Comparison of ENCODE assay signal across 20 mouse cellular contexts in genomic region chr16:42803609-42804008, GRCm38 (mm10).
A peak's percentile ranks its signal among the peaks of the same experiment; 100 is the strongest.
DNase-seq lines count a peak whose midpoint lies in the region; ATAC-seq and TF ChIP-seq lines count a peak whose summit lies in the region.
"Had no signal": no experiment of that assay in that cellular context is flagged by ENCODE, and none has a peak within 500 bp of the region (broad histone marks: within the 10 kb centered on the region; RNA-seq: fewer than 3 reads in every experiment).

No protein-coding gene starts in this region.

- H3K36me3 ChIP-seq in kidney, postnatal 0 days (ENCODE audit: insufficient read depth, low read length), result no peaks in the 10 kb centered on the region
- no peaks in the 10 kb centered on the region for H3K36me3 ChIP-seq in liver, embryonic 11.5 days (ENCODE audit: control insufficient read depth, insufficient read depth, low read length)
- H3K36me3 ChIP-seq in lung, postnatal 0 days (ENCODE audit: insufficient read depth, low read length), result no peaks in the 10 kb centered on the region
- H3K36me3 ChIP-seq: embryonic facial prominence, embryonic 15.5 days; forebrain, embryonic 12.5 days; heart, embryonic 12.5 days; hindbrain, embryonic 10.5 days had no signal

- H3K9ac ChIP-seq in kidney, postnatal 0 days (ENCODE audit: low read depth, low read length), result no peak overlapping the region
- H3K9ac ChIP-seq in liver, embryonic 11.5 days (ENCODE audit: low read depth, low read length), result no peak overlapping the region
- H3K9ac ChIP-seq in lung, postnatal 0 days (replicated peaks; ENCODE audit: low read depth), result no peak overlapping the region
- H3K9ac ChIP-seq: embryonic facial prominence, embryonic 15.5 days; forebrain, embryonic 12.5 days; heart, embryonic 12.5 days; hindbrain, embryonic 14.5 days had no signal

- no peaks in the 10 kb centered on the region for H3K27me3 ChIP-seq in kidney, postnatal 0 days (ENCODE audit: insufficient read depth, low read length)
- no peaks in the 10 kb centered on the region for H3K27me3 ChIP-seq in liver, embryonic 11.5 days (replicated peaks; ENCODE audit: control insufficient read depth, insufficient read depth, low read length)
- no peaks in the 10 kb centered on the region for H3K27me3 ChIP-seq in lung, postnatal 0 days (replicated peaks; ENCODE audit: insufficient read depth, low read length)
- H3K27me3 ChIP-seq: embryonic facial prominence, embryonic 15.5 days; forebrain, embryonic 12.5 days; heart, embryonic 12.5 days had no signal

- peak; percentile 61 for DNase-seq in kidney, postnatal 0 days (ENCODE audit: low spot score)
- no peak for DNase-seq in kidney, postnatal 25 days
- peak; percentile 72 for DNase-seq in 3134 (ENCODE audit: extremely low read depth, insufficient read length, low spot score)
- DNase-seq in NIH3T3 (ENCODE audit: low read depth), result peak; percentile 44
- peak; percentile 47 for DNase-seq in mesoderm, embryonic 11.5 days (ENCODE audit: low read depth, low spot score)
- DNase-seq in liver, embryonic 11.5 days (ENCODE audit: low spot score), result no peak
- no peak for DNase-seq in lung, postnatal 0 days (ENCODE audit: low spot score)
- DNase-seq: adrenal gland, postnatal 14 days; cerebellum, adult 11-12 months; cerebellum, adult 9-11 months; cerebellum, postnatal 36 days; gastrocnemius, postnatal 10 days; heart, adult 2 months had no signal

- WGBS in kidney, postnatal 0 days, result 43% methylated on average over 1 of the region's 1 CpGs
- WGBS in liver, embryonic 11.5 days, result 74% methylated on average over 1 of the region's 1 CpGs
- 31% methylated on average over 1 of the region's 1 CpGs for WGBS in lung, postnatal 0 days

- H3K4me2 ChIP-seq in kidney, postnatal 0 days (ENCODE audit: low read length), result no peak overlapping the region
- H3K4me2 ChIP-seq in liver, embryonic 11.5 days, result no peak overlapping the region
- H3K4me2 ChIP-seq in lung, postnatal 0 days (replicated peaks; ENCODE audit: low read depth, low read length), result no peak overlapping the region
- H3K4me2 ChIP-seq: embryonic facial prominence, embryonic 15.5 days; forebrain, embryonic 12.5 days; heart, embryonic 12.5 days; hindbrain, embryonic 14.5 days had no signal

- ATAC-seq in kidney, postnatal 0 days (replicated peaks; ENCODE audit: low FRiP score, low read depth), result no peak
- ATAC-seq in liver, embryonic 11.5 days (replicated peaks; ENCODE audit: low FRiP score), result no peak
- no peak for ATAC-seq in lung, postnatal 0 days
- ATAC-seq: activated CD4-positive, CD25-positive, alpha-beta regulatory T cell, adult 4 months; forebrain, embryonic 16.5 days had no signal

- no peak overlapping the region for H3K27ac ChIP-seq in kidney, postnatal 0 days
- no peak overlapping the region for H3K27ac ChIP-seq in liver, embryonic 11.5 days (ENCODE audit: low read depth, low read length)
- no peak overlapping the region for H3K27ac ChIP-seq in lung, postnatal 0 days (ENCODE audit: low read length)
- H3K27ac ChIP-seq: embryonic facial prominence, embryonic 15.5 days; forebrain, embryonic 12.5 days; heart, adult 2 months; hindbrain, embryonic 10.5 days; hindbrain, embryonic 14.5 days had no signal

- H3K9me3 ChIP-seq in kidney, postnatal 0 days (replicated peaks; ENCODE audit: low read length), result no peaks in the 10 kb centered on the region; the same call in 1 of the 2 replicates
- H3K9me3 ChIP-seq in liver, embryonic 11.5 days (ENCODE audit: control insufficient read depth, low read length), result no peaks in the 10 kb centered on the region; the same call in 1 of the 2 replicates
- no peaks in the 10 kb centered on the region for H3K9me3 ChIP-seq in lung, postnatal 0 days (ENCODE audit: low read length)
- H3K9me3 ChIP-seq: embryonic facial prominence, embryonic 15.5 days; forebrain, embryonic 12.5 days had no signal

- TF ChIP-seq EP300 in lung, postnatal 0 days (IDR thresholded peaks at IDR 0.05), result no peak

- no peaks in the 10 kb centered on the region for H3K4me1 ChIP-seq in kidney, postnatal 0 days (replicated peaks; ENCODE audit: insufficient read depth, low read length)
- H3K4me1 ChIP-seq in liver, embryonic 11.5 days (replicated peaks; ENCODE audit: control insufficient read depth, insufficient read depth, low read length), result no peaks in the 10 kb centered on the region
- no peaks in the 10 kb centered on the region; the same call in 1 of the 2 replicates for H3K4me1 ChIP-seq in lung, postnatal 0 days (ENCODE audit: insufficient read depth, low read depth, low read length)
- H3K4me1 ChIP-seq: embryonic facial prominence, embryonic 15.5 days; forebrain, embryonic 12.5 days; heart, embryonic 12.5 days; hindbrain, embryonic 10.5 days had no signal

- no peak for TF ChIP-seq CTCF in kidney, postnatal 0 days (IDR thresholded peaks at IDR 0.05; ENCODE audit: low read depth)
- TF ChIP-seq CTCF in lung, postnatal 0 days (IDR thresholded peaks at IDR 0.05), result no peak

- H3K4me3 ChIP-seq in kidney, postnatal 0 days (replicated peaks; ENCODE audit: low read depth, low read length), result no peak overlapping the region
- no peak overlapping the region for H3K4me3 ChIP-seq in liver, embryonic 11.5 days (ENCODE audit: low read depth, low read length)
- no peak overlapping the region for H3K4me3 ChIP-seq in lung, postnatal 0 days (ENCODE audit: low read depth, low read length)
- H3K4me3 ChIP-seq: embryonic facial prominence, embryonic 15.5 days; forebrain, embryonic 12.5 days; heart, adult 2 months; heart, embryonic 12.5 days; hindbrain, embryonic 10.5 days had no signal

Comparison
In these comparisons a context has a peak if more than half of its experiments do, and no peak if none do; other contexts are left out.
1. DNase-seq: peak in kidney, postnatal 0 days (single experiment), 3134 (single experiment), NIH3T3 (single experiment) and mesoderm, embryonic 11.5 days (single experiment); none in kidney, postnatal 25 days (0 of 2), liver, embryonic 11.5 days (single experiment) and lung, postnatal 0 days (single experiment).